Mouse (Mus musculus) kidney, embryonic 14.5 days (tissue): ENCODE data around the gene Eif4enif1. TPM values are rescaled to one million over a fixed set of nuclear protein-coding genes. Genes with fewer than 3 reads are reported as not detected.

Source experiments
- ATAC-seq: fragments of 200-750 bp; cut with Nextera tagmentation; 2 replicates; pipeline ENCODE4 v1.8.0; 2017; ENCODE audit warnings: moderate number of reproducible peaks, mild to moderate bottlenecking, moderate TSS enrichment, moderate library complexity; ENCODE audit not compliant: low FRiP score, low TSS enrichment
- H3K27ac ChIP-seq: fragments of 300-500 bp; sonication (generic); 2 replicates; pipeline ENCODE4 v1.5.1; 2014; ENCODE audit warnings: low read depth, mild to moderate bottlenecking, low read length, moderate library complexity, mixed read lengths
- H3K27me3 ChIP-seq: fragments of 300-500 bp; sonication (generic); 2 replicates; pipeline ENCODE4 v1.6.1; 2014; ENCODE audit warnings: mild to moderate bottlenecking, low read length; ENCODE audit not compliant: control insufficient read depth, insufficient read depth
- H3K36me3 ChIP-seq: fragments of 300-500 bp; sonication (generic); 2 replicates; pipeline ENCODE4 v1.6.1; 2014; ENCODE audit warnings: low read length, mixed read lengths; ENCODE audit not compliant: control insufficient read depth, insufficient read depth
- H3K4me1 ChIP-seq: fragments of 300-500 bp; sonication (generic); 2 replicates; pipeline ENCODE4 v1.6.1; 2014; ENCODE audit warnings: low read length, mixed read lengths; ENCODE audit not compliant: control insufficient read depth, insufficient read depth
- H3K4me2 ChIP-seq: fragments of 300-500 bp; sonication (generic); replicated peaks from 2 replicates; pipeline ENCODE4 v1.6.1; 2014; ENCODE audit warnings: low read depth, mild to moderate bottlenecking, low read length
- H3K4me3 ChIP-seq: fragments of 300-500 bp; sonication (generic); 2 replicates; pipeline ENCODE4 v1.5.1; 2014; ENCODE audit warnings: mild to moderate bottlenecking, low read length
- H3K9ac ChIP-seq: fragments of 300-500 bp; sonication (generic); 2 replicates; pipeline ENCODE4 v1.6.1; 2014; ENCODE audit warnings: low read depth, mild to moderate bottlenecking, low read length, moderate library complexity
- H3K9me3 ChIP-seq: fragments of 300-500 bp; sonication (generic); 2 replicates; pipeline ENCODE4 v1.6.1; 2016; ENCODE audit warnings: low read length; ENCODE audit not compliant: control insufficient read depth
- WGBS: fragments of 180-500 bp; shearing (Covaris S2); extraction: QIAGEN DNeasy Blood & Tissue Kit; methylation state at CpG from one replicate; pipeline ENCODE4 v1.1.7; 2014; 5-methylcytosine and 5-hydroxymethylcytosine counted together
- polyA plus RNA-seq: library from polyadenylated mRNA; unstranded; fragments of >200 nt; fragmentation: Nextera tagmentation; extraction: Ambion mirVana; gene quantifications from 2 replicates; pipeline ENCODE4 v1.2.1, GENCODE M21; 2014

Gene Eif4enif1
- polyA plus RNA-seq, 1 experiment from 2014 or later = 65.8 TPM

DNA sequence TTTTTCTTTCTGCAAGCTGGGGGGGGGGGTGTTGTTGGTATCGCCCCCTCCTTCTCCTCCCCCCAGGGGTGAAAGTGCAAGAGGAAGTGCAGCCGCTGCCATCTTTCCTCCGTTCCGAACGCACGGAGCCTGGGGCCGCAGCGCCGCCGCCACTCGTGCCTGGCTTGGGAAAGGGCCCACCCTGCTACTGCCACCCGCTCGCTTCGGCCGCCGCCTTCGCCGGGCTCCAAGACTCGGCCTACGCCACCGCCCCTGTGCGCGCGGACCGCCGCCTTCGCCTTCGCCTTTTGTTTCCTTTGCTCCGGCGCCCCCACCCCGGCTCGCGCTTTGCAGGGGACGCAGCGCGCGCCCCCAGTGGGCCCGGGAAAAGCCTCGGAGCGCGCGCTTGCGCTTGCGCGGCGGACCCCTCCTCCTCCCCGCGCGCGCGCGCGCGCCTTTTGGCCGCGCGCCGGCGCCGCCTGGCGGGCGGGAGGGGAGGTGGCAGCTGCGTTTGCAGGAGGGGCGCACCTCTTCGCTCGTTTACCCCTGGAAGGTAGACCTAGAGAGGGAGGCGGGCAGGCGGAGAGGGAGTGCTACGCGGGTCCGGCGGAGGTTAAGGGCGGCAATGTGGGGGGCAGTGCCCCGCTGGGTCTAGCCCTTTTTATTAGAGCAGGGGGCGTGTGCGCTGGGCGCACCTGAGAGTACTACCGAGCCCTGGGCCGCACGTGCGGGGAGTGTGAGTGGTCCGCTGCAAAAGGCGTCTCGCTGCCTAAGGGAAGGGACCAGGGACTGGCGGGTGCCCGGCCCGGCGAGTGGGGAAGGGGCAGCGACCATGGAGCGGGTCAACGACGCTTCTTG is 87.8 kb downstream of the Eif4enif1 start:
- Histone ChIP-seq H3K9me3 (no peaks in the 10 kb centered on the region), H3K4me2 (peak overlapping the region; percentile 98), H3K27ac (peak overlapping the region; percentile 100), H3K4me3 (peak overlapping the region; percentile 89), H3K36me3 (peaks cover 20% of the 10 kb centered on the region), H3K9ac (peak overlapping the region; percentile 97), H3K27me3 (no peaks in the 10 kb centered on the region), H3K4me1 (peaks cover 21% of the 10 kb centered on the region)
- WGBS = under 1% methylated on average over 76 of the region's 92 CpGs
- ATAC-seq = peak; percentile 44

DNA sequence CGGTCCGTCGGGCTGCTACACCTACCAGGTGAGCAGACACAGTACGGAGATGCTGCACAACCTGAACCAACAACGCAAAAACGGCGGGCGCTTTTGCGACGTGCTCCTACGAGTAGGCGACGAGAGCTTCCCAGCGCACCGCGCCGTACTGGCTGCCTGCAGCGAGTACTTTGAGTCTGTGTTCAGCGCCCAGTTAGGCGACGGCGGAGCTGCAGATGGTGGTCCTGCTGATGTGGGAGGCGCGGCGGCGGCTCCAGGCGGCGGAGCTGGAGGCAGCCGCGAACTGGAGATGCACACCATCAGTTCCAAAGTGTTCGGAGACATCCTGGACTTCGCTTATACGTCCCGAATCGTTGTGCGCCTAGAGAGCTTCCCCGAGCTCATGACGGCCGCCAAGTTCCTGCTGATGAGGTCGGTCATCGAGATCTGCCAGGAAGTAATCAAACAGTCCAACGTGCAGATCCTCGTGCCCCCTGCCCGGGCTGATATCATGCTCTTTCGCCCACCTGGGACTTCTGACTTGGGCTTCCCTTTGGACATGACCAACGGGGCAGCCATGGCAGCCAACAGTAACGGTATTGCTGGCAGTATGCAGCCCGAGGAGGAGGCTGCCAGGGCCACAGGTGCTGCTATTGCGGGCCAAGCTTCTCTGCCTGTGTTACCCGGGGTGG is 88.6 kb downstream of the Eif4enif1 start:
- Histone ChIP-seq H3K4me2 (peak overlapping the region; percentile 98), H3K9ac (peak overlapping the region; percentile 97), H3K27me3 (no peaks in the 10 kb centered on the region), H3K36me3 (peaks cover 27% of the 10 kb centered on the region), H3K4me3 (peak overlapping the region; percentile 89), H3K27ac (peak overlapping the region; percentile 100), H3K4me1 (peaks cover 21% of the 10 kb centered on the region), H3K9me3 (no peaks in the 10 kb centered on the region)
- no peak for ATAC-seq
- WGBS = under 1% methylated on average over 50 of the region's 50 CpGs

DNA sequence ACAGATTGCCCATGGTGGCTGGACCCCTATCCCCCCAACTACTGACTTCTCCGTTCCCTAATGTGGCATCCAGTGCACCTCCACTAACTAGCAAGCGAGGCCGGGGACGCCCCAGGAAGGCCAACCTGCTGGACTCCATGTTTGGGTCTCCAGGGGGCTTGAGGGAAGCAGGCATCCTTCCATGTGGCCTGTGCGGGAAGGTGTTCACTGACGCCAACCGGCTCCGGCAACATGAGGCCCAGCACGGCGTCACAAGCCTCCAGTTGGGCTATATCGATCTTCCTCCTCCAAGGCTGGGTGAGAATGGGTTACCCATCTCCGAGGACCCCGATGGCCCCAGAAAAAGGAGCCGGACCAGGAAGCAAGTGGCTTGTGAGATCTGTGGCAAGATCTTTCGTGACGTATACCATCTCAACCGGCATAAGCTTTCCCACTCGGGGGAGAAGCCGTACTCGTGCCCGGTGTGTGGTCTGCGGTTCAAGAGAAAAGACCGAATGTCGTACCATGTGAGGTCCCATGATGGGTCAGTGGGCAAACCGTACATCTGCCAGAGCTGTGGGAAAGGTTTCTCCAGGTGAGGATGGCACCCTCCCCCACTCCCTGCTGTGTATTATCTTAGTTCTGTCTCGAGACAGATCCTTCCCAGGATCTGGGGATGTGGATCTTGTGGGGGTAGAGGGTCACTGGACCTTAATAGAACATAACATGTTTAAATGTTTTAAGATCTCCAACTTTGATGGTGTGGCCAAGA is 89.3 kb downstream of the Eif4enif1 start:
- no peak for ATAC-seq
- no peaks in the 10 kb centered on the region for H3K9me3 ChIP-seq
- H3K4me1 ChIP-seq = peaks cover 21% of the 10 kb centered on the region
- peaks cover 34% of the 10 kb centered on the region for H3K36me3 ChIP-seq
- H3K4me3 ChIP-seq = peak overlapping the region; percentile 89
- peak overlapping the region; percentile 98 for H3K4me2 ChIP-seq
- no peaks in the 10 kb centered on the region for H3K27me3 ChIP-seq
- H3K9ac ChIP-seq = peak overlapping the region; percentile 97
- under 1% methylated on average over 26 of the region's 26 CpGs for WGBS
- H3K27ac ChIP-seq = peak overlapping the region; percentile 100

DNA sequence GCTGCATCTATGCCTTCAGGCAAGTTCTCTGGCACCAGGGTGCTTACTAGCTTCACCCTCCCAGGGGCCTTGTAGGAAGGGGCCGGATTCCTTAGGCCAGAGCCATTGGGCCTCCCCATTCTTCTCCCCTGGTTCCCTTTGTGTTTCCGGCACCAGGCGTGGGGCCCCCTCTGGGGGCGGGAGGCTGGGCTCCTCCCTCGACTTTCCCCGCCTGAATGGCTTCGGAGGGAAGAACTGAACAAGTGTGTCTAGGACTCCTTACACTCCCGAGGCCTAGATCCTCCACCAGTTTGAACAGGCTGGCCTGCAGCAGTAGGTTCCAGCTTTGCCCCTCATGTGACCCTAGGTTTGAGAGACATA is 89.8 kb downstream of the Eif4enif1 start:
- H3K27ac ChIP-seq = peak overlapping the region; percentile 100
- H3K27me3 ChIP-seq = no peaks in the 10 kb centered on the region
- peaks cover 40% of the 10 kb centered on the region for H3K36me3 ChIP-seq
- H3K4me3 ChIP-seq = peak overlapping the region; percentile 89
- no peaks in the 10 kb centered on the region for H3K9me3 ChIP-seq
- peak overlapping the region; percentile 98 for H3K4me2 ChIP-seq
- WGBS = 0% methylated on average over 8 of the region's 8 CpGs
- peak; percentile 29 for ATAC-seq
- peaks cover 21% of the 10 kb centered on the region for H3K4me1 ChIP-seq
- H3K9ac ChIP-seq = peak overlapping the region; percentile 97

DNA sequence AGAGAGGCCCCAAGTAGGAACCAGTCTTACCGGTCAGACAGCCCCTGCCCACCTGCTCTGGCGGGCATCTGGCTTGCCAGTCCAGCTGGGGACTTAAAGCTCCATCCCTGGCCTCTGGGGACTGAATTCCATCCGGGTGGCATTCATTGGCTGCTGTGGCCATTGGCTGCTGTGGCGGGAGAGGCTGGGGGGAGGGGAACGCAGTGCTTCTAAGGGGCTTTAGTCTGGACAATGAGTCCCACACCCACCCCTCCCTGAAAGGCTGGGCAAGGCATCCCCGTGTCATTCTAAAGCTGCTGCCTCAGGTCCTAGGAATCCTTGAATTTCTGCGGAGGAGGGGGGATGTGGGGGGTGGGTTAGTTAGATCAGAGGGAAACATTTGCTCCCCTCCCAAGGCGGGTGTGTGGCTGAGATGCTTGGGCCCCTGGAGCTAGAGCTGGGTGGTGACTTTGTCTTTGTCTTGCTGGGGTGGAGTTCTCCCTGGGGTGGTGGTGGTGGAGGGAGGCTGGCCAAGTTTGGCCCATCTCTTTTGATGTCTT is 90.6 kb downstream of the Eif4enif1 start:
- 2% methylated on average over 8 of the region's 8 CpGs for WGBS

DNA sequence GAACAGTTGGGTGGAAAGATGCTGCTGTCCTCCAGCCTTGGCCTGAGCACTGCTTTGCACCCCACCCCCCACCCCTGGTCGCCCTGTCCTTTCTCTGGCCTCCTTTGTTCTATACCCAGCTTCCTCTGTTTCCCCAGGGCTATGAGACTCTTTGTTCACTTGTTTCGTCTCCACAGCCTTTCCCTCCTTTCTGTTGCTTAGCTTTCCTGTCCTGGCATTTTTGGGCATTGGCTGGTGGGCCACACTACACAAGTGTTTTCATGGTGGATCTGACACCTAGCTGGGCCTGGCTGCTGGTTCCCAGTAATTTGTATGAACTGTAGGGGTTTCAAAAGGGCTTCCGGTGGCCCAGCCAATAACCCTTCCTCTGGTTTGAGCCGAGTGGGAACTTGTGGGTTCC is 91.2 kb downstream of the Eif4enif1 start:
- no peak for ATAC-seq
- Histone ChIP-seq H3K27ac (peak overlapping the region; percentile 100; the same call in 1 of the 2 replicates), H3K36me3 (peaks cover 53% of the 10 kb centered on the region), H3K4me2 (peak overlapping the region; percentile 98), H3K9ac (peak overlapping the region; percentile 97), H3K9me3 (no peaks in the 10 kb centered on the region), H3K27me3 (no peaks in the 10 kb centered on the region), H3K4me3 (peak overlapping the region; percentile 89), H3K4me1 (peaks cover 12% of the 10 kb centered on the region)
- 44% methylated on average over 4 of the region's 4 CpGs for WGBS

More for the DNA sequence above, 90.6 kb downstream of the Eif4enif1 start:
- Histone ChIP-seq H3K4me1 (peaks cover 17% of the 10 kb centered on the region), H3K36me3 (peaks cover 47% of the 10 kb centered on the region), H3K4me3 (peak overlapping the region; percentile 89), H3K27me3 (no peaks in the 10 kb centered on the region), H3K4me2 (peak overlapping the region; percentile 98), H3K27ac (peak overlapping the region; percentile 100), H3K9me3 (no peaks in the 10 kb centered on the region), H3K9ac (peak overlapping the region; percentile 97)
- no peak for ATAC-seq

Other genes with a start within 250 kb of the Eif4enif1 start
- 10.5 and 12.7 TPM in 2 replicates for gene Sfi1, start 8.9 kb upstream of the Eif4enif1 start, polyA plus RNA-seq
- 225 and 249 TPM in 2 replicates for gene Drg1, start 64.0 kb downstream of the Eif4enif1 start, polyA plus RNA-seq
- 55.9 and 76.6 TPM in 2 replicates for gene Patz1, start 86.5 kb downstream of the Eif4enif1 start, polyA plus RNA-seq
- 7.0 and 7.8 TPM in 2 replicates for gene Pik3ip1, start 128.0 kb downstream of the Eif4enif1 start, polyA plus RNA-seq
- 32.6 and 41.7 TPM in 2 replicates for gene Limk2, start 206.8 kb downstream of the Eif4enif1 start, polyA plus RNA-seq
- 23.6 and 45.2 TPM in 2 replicates for gene Rnf185, start 250.0 kb downstream of the Eif4enif1 start, polyA plus RNA-seq